Mouse (Mus musculus) skeletal muscle tissue, adult 2 months (tissue): ENCODE data around the gene Dsp.

Experiments used
- DNase-seq: peaks from one replicate; pipeline ENCODE4 v3.0.0-alpha.2; 2012; ENCODE audit warnings: low read depth, low spot score

The Dsp gene

GRCm38 (mm10) chr13:38151069-38151588 is at the start of gene Dsp:
Gene Dsp (plus strand): TSS chr13:38151294.
- DNase-seq = no peak

- no peak for DNase-seq
Observed at GRCm38 (mm10) chr13:38103406-38103805, 47.7 kb upstream of the Dsp start.

GRCm38 (mm10) chr13:38104501-38104900 is 46.6 kb upstream of the Dsp start:
- no peak for DNase-seq

- no peak for DNase-seq
Observed at GRCm38 (mm10) chr13:38109081-38109480, 42.0 kb upstream of the Dsp start.

GRCm38 (mm10) chr13:38122321-38122720 is 28.8 kb upstream of the Dsp start:
- DNase-seq = no peak

GRCm38 (mm10) chr13:38123666-38124065 is 27.4 kb upstream of the Dsp start:
- DNase-seq = no peak

GRCm38 (mm10) chr13:38127683-38128082 is 23.4 kb upstream of the Dsp start:
- DNase-seq = no peak

- DNase-seq = no peak
Observed at GRCm38 (mm10) chr13:38128246-38128645, 22.8 kb upstream of the Dsp start.

- DNase-seq = no peak
Observed at GRCm38 (mm10) chr13:38129492-38129891, 21.6 kb upstream of the Dsp start.

GRCm38 (mm10) chr13:38130116-38130515 is 21.0 kb upstream of the Dsp start:
- no peak for DNase-seq

GRCm38 (mm10) chr13:38133016-38133528 is 18.0 kb upstream of the Dsp start:
- no peak for DNase-seq

GRCm38 (mm10) chr13:38140521-38140920 is 10.6 kb upstream of the Dsp start:
- DNase-seq = no peak

- DNase-seq = no peak
Observed at GRCm38 (mm10) chr13:38144962-38145713, 6.0 kb upstream of the Dsp start.

GRCm38 (mm10) chr13:38148348-38148747 is 2.7 kb upstream of the Dsp start:
- no peak for DNase-seq

GRCm38 (mm10) chr13:38151671-38152428 is 756 bp downstream of the Dsp start:
- no peak for DNase-seq

GRCm38 (mm10) chr13:38152429-38153035 is 1.4 kb downstream of the Dsp start:
- no peak for DNase-seq

- no peak for DNase-seq
Observed at GRCm38 (mm10) chr13:38155523-38155922, 4.4 kb downstream of the Dsp start.

- DNase-seq = no peak
Observed at GRCm38 (mm10) chr13:38157635-38158034, 6.5 kb downstream of the Dsp start.

GRCm38 (mm10) chr13:38162002-38162401 is 10.9 kb downstream of the Dsp start:
- no peak for DNase-seq

- peak; percentile 40 for DNase-seq
Observed at GRCm38 (mm10) chr13:38162668-38163067, 11.6 kb downstream of the Dsp start.

- no peak for DNase-seq
Observed at GRCm38 (mm10) chr13:38164932-38165331, 13.8 kb downstream of the Dsp start.

GRCm38 (mm10) chr13:38167056-38167455 is 16.0 kb downstream of the Dsp start:
- no peak for DNase-seq
